Comparison of ENCODE assay signal across 7 mouse cellular contexts in the genomic region with DNA sequence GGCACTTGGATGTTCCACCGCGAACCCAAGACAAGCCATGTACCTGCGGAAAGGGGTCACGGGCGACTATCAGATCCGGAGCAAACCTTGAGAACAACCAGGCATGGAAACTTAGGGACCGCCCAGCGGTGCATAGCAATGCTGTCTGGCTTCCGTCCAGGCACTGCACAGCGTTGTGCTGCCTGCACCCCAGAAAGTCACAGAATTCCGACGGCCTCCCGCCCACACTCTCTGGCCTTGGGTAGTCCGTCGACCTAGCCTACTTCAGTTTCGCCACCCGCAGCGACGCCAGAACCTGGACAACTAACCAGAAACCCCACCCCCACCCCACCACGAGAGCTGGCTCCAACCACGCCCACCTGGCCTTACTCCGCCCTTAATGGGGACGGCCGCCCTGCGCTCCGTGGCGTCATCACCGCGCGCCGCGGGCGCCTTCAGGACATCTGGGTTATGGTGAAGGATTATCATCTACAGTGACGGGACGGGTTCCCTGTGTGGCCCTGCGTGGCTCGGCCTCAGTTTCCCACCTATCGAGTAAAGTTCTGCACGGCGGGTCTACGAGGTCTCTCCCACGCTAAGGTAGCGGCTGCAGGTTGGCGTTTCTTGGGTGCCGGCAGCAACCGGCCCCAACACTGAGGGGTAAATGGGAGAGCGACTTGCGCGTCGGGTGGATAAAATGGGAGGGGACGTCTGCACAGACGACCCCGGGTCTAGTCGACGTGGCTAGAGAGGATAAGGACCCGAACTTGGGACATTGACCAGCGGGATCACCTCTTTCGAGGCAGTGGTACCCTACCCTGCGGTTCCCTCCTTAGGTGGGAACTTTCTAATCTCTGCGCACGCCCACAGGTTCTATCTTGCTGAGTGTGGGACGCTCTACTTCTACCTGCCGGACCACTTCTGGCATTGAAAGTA. TPM values are rescaled to one million over a fixed set of nuclear protein-coding genes. Genes with fewer than 3 reads are reported as not detected.
DNase-seq lines count a peak whose midpoint lies in the region; ATAC-seq and TF ChIP-seq lines count a peak whose summit lies in the region.

A gene (plus strand): TSS at position 406 of the 915 bp plus-strand sequence.

- TF ChIP-seq CTCF in intestine, postnatal 0 days (IDR thresholded peaks at IDR 0.05; ENCODE audit: low read depth), result no peak

- no peaks in the 10 kb centered on the region for H3K27me3 ChIP-seq in intestine, postnatal 0 days (replicated peaks; ENCODE audit: control insufficient read depth, insufficient read depth, low read length)
- H3K27me3 ChIP-seq in limb, embryonic 11.5 days (ENCODE audit: control insufficient read depth, insufficient read depth, low read length), result no peaks in the 10 kb centered on the region
- H3K27me3 ChIP-seq in midbrain, embryonic 14.5 days (ENCODE audit: control insufficient read depth, insufficient read depth, low read length), result no peaks in the 10 kb centered on the region

- peak within 1 kb of the TSS; percentile 81 for H3K9ac ChIP-seq in intestine, postnatal 0 days (ENCODE audit: low read depth, low read length)
- peak within 1 kb of the TSS; percentile 75 for H3K9ac ChIP-seq in limb, embryonic 11.5 days (ENCODE audit: low read length)
- H3K9ac ChIP-seq in midbrain, embryonic 14.5 days (replicated peaks; ENCODE audit: low read length), result peak within 1 kb of the TSS; percentile 58

- H3K36me3 ChIP-seq in intestine, postnatal 0 days (ENCODE audit: control insufficient read depth, insufficient read depth), result peaks cover 23% of the 10 kb centered on the region
- peaks cover 9% of the 10 kb centered on the region for H3K36me3 ChIP-seq in limb, embryonic 11.5 days (ENCODE audit: control insufficient read depth, insufficient read depth, low read length)
- peaks cover 23% of the 10 kb centered on the region for H3K36me3 ChIP-seq in midbrain, embryonic 14.5 days (ENCODE audit: control insufficient read depth, insufficient read depth, low read length)

- H3K4me1 ChIP-seq in intestine, postnatal 0 days (replicated peaks; ENCODE audit: control insufficient read depth, insufficient read depth, low read length), result peaks cover 9% of the 10 kb centered on the region; the same call in 1 of the 2 replicates
- peaks cover 12% of the 10 kb centered on the region; the same call in 1 of the 2 replicates for H3K4me1 ChIP-seq in limb, embryonic 11.5 days (ENCODE audit: control insufficient read depth, insufficient read depth, low read length)
- H3K4me1 ChIP-seq in midbrain, embryonic 14.5 days (ENCODE audit: control insufficient read depth, insufficient read depth, low read length), result peaks cover 14% of the 10 kb centered on the region

- peak within 1 kb of the TSS; percentile 64 for H3K27ac ChIP-seq in intestine, postnatal 0 days (ENCODE audit: low read depth, low read length)
- H3K27ac ChIP-seq in limb, embryonic 11.5 days (replicated peaks; ENCODE audit: low read depth, low read length), result no peak within 1 kb of the TSS
- peak within 1 kb of the TSS; percentile 39 for H3K27ac ChIP-seq in midbrain, embryonic 14.5 days (replicated peaks; ENCODE audit: low read depth, low read length)

- peak; percentile 87 for DNase-seq in adrenal gland, adult 8-10 months
- peak; percentile 86 for DNase-seq in embryo, embryonic 11.5 days (ENCODE audit: low read depth, low spot score)
- DNase-seq in gastrocnemius, postnatal 4 days (ENCODE audit: low spot score in 2 of 2), result peak; percentile 95 to 97
- peak; percentile 96 for DNase-seq in limb, embryonic 11.5 days (ENCODE audit: low spot score)
- peak; percentile 98 for DNase-seq in midbrain, embryonic 14.5 days
- peak; percentile 85 to 95 for DNase-seq in spleen, adult 18-20 months

- peak within 1 kb of the TSS; percentile 92 for H3K4me3 ChIP-seq in intestine, postnatal 0 days (ENCODE audit: low read depth, low read length)
- peak within 1 kb of the TSS; percentile 87 for H3K4me3 ChIP-seq in limb, embryonic 11.5 days (ENCODE audit: low read depth, low read length)
- H3K4me3 ChIP-seq in midbrain, embryonic 14.5 days (replicated peaks; ENCODE audit: low read depth, low read length), result peak within 1 kb of the TSS; percentile 72

- H3K9me3 ChIP-seq in intestine, postnatal 0 days (ENCODE audit: control insufficient read depth), result no peaks in the 10 kb centered on the region
- H3K9me3 ChIP-seq in limb, embryonic 11.5 days (ENCODE audit: control insufficient read depth, low read length), result no peaks in the 10 kb centered on the region
- H3K9me3 ChIP-seq in midbrain, embryonic 14.5 days (ENCODE audit: control insufficient read depth, low read length), result no peaks in the 10 kb centered on the region

- WGBS in intestine, postnatal 0 days, result under 1% methylated on average over 63 of the region's 63 CpGs
- under 1% methylated on average over 63 of the region's 63 CpGs for WGBS in limb, embryonic 11.5 days
- under 1% methylated on average over 63 of the region's 63 CpGs for WGBS in midbrain, embryonic 14.5 days

- ATAC-seq in intestine, postnatal 0 days, result peak; percentile 91
- ATAC-seq in limb, embryonic 11.5 days (ENCODE audit: insufficient number of reproducible peaks, low FRiP score, low TSS enrichment, low read depth), result peak; percentile 91
- ATAC-seq in midbrain, embryonic 14.5 days (ENCODE audit: low FRiP score, low TSS enrichment), result peak; percentile 92

- peak within 1 kb of the TSS; percentile 87 for H3K4me2 ChIP-seq in intestine, postnatal 0 days (replicated peaks; ENCODE audit: low read depth)
- H3K4me2 ChIP-seq in limb, embryonic 11.5 days (ENCODE audit: low read depth, severe bottlenecking), result peak within 1 kb of the TSS; percentile 88
- peak within 1 kb of the TSS; percentile 89 for H3K4me2 ChIP-seq in midbrain, embryonic 14.5 days (ENCODE audit: low read length)

RNA-seq across cellular contexts. Expression of the gene that starts here (rescaled TPM):
- 10 to 100 TPM; 46.0 to 53.6 (median 47.1) TPM for total RNA-seq in adrenal gland, adult 8-10 months (2022)
- 10 to 100 TPM; 29.8 to 35.1 TPM for total RNA-seq in gastrocnemius, postnatal 4 days (2021)
- 87.1 and 96.5 TPM in 2 replicates for polyA plus RNA-seq in intestine, postnatal 0 days (2015; fragmentation: Nextera tagmentation; extraction: Ambion mirVana)
- 104 and 106 TPM in 2 replicates for polyA plus RNA-seq in limb, embryonic 11.5 days (2014; fragmentation: Nextera tagmentation; extraction: Ambion mirVana)
- 87.7 and 108 TPM in 2 replicates for polyA plus RNA-seq in midbrain, embryonic 14.5 days (2014; fragmentation: Nextera tagmentation; extraction: Ambion mirVana)
